Mouse (Mus musculus) inflammation-experienced regulatory T-cells, adult 6 months (primary cell): Measurements from ENCODE around the gene Ciao2a. TPM values are rescaled to one million over a fixed set of nuclear protein-coding genes. Genes with fewer than 3 reads are reported as not detected.

Experiments used
- ATAC-seq: one replicate; pipeline ENCODE4 v1.8.0; 2017
- polyA plus RNA-seq, 3 experiments: library from polyadenylated mRNA; unstranded; fragments of 100-300 nt; shearing (Covaris generic); gene quantifications; one replicate each; pipeline ENCODE4 v1.2.1; 2017

Ciao2a gene
- polyA plus RNA-seq, 3 experiments from 2014 or later, result 150 to 233 (median 160) TPM

- no peak for ATAC-seq
Observed at GRCm38 (mm10) chr9:66167222-66167621, 40.8 kb downstream of the Ciao2a start.

DNA sequence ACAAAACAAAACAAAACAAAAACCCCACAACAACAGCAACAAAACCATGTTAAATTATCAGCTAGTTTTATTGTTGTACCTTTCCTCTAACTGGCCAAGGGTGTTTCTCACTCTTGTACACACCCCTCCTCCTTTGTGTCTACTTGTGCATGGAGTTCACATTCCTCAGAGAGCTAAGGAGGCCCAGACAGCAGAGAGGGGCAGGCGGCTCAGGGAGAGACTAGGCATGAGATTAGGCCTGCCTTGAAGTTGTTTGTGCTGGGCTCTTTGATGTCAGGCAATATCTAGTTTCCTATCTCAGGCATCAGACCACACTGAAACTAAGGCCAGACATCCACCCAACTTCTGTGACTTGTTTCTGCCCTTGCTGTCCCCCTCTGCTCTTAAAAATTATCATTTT, 41.8 kb downstream of the Ciao2a start:
- ATAC-seq, result no peak

DNA sequence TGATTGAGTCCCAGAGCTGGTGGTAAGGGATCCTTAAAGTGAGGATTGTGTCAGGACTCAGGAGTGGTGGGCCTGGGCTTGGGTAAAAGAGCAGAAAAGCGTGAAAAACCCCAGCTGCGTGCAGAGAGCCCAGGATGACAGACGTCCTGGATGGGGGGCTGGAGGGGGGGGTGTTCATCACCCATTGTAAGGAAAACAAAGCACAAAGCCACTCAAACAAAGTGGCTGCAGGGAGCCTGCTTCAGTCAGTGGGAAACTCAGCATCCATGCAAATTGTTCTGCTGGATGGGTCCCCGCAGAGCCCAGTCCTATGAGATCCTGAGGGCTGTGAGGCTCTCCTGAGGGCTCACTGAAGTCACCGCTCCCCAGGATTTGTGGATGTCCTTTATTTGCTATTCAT, 44.1 kb downstream of the Ciao2a start:
- ATAC-seq, result no peak

DNA sequence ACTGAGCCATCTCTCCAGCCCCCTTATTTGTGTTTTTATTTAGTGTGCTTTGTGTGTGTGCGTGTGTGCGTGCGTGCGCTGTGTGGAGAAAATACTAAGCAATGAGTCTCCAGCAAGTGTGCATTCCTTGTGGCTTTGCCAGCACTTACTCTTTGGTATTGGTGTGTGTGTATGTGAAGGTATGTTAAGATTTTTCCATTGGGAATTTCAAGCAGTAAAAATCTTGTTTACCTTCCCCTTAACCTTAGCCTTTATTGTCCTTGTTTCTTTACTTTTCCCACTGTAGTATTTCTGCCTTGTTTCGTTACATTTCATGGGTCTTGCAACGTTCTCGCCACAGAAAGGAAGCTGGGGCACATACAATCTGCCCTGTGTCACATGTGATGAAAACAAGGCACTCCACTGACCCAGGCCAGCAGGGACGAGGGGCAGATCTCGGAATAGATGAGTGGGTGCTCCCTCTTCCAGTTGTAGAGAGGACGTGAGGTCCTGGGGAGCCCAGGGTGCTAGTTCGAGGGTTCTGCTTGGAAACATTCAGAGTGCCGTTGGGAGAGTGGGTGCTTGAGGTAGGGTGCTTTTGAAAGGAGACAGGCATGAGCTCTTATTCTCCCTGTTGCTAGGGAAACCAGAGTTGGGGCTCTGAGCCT, 45.0 kb downstream of the Ciao2a start:
- no peak for ATAC-seq

DNA sequence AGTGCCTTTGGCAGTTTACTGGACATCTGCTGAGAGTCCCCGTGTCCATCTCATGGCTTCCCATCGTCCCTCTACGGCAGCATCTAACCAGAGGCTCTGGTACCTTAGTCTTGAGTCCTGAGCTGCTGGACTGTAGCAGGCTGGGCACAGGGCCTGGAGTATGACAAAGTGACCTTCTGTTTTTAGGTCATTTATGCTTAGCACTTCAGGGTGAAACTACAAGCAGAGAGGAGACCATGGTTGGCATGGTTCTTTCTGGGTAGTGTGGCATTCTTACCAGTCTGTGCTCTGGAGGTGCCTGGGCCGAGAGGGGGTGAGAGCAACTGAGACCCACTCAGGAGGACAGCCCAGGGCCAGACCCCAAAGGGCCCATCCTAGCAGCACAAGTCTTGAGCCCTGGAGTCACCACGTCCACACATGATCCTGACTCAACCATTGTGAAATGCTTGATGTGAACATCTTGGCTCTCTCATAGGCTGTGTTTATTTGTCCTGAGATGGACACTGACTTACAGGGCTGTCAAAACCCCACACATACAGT, 47.0 kb downstream of the Ciao2a start:
- no peak for ATAC-seq

DNA sequence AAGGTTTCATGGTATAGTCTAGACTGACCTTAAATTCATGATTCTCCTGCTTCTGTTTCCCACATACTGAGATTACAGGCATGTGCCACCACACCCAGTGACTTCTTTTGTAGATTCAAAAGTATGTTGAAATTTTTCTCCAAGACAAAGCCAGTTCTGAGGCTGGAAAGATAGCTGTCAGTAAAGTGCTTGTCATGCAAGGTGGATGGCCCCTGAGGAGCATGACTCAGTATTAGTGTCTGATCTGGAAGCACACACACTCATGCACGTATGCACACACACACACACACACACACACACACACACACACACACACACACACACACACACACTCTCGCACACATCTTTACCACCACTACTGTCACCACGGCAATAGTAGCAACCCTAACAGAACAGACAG, 48.6 kb downstream of the Ciao2a start:
- ATAC-seq, result no peak

- no peak for ATAC-seq
Observed at GRCm38 (mm10) chr9:66177975-66178374, 51.6 kb downstream of the Ciao2a start.

- ATAC-seq, result no peak
Observed at GRCm38 (mm10) chr9:66179795-66180194, 53.4 kb downstream of the Ciao2a start.

DNA sequence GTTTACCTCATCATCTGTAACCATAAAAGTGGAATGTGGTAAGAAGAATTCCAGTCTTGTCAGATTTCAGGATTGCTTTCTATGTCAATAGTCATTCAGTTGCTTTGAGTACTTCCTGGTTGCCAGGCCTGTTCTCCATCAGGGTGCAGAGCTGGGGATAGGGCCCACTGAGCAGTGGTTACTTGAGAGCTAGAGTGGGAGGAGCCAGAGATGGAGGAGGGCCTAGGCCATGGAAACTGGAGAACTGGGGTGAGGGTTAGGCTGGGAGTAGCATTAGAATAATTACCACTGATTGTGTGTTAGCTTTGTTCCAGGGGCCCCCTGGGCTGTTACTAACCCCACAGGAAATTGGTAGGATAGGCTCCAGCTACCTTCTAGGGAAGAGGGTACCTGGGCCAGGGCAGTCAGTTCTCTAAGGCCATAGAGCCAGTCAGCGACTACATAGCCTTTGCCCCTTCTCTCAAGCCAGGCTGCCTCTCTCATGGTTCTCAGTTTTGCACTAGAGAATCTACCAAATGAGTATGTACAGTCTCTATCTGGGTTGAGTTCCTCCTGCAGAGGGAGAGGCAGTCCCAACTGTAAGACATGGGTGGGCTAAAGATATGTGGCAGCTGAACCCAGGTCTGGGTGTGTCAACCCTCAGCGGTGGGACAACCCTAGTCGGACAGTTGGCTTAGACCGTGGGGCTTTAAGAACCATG, 54.9 kb downstream of the Ciao2a start:
- no peak for ATAC-seq

DNA sequence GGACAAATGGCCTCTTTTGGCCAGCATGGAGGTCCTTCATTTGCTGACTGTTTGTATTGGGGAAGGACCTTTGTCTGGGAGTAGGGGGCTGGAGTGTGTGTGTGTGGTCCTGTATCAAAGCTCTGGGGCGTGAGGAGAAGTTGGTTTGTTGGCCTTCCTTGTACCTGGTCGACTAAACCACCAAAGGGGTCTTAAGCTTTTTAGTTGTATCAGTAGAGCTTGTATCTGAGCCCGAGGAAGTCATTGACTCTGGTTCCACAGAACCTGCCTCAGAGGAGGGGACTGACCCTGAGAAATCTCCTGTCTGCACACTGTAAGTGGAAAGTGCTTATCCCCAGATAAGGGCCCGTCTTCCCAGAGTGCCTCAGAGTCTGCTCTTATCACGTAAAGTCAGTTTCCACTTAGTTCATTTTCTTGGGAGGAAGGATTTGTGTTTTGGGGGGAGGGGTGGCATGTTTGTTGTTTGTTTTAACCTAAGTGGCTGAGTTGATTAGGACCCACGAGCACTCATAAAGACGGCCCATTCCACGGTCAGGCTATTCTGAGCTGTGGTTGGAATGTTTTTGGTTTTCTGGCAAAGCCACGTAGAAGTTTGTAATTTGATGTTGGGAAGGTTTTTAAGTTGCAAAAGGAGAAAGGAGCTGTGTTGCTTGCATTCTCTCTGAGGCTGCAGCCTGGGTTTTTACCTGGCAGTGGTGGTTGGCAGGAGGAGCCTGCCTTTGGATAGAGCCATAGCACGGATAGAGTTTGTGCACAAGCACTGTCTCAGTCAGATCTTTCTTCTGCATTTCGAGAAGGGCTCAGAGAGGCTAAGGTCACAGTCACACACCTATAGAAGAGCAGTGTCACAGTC, 55.6 kb downstream of the Ciao2a start:
- ATAC-seq, result no peak

DNA sequence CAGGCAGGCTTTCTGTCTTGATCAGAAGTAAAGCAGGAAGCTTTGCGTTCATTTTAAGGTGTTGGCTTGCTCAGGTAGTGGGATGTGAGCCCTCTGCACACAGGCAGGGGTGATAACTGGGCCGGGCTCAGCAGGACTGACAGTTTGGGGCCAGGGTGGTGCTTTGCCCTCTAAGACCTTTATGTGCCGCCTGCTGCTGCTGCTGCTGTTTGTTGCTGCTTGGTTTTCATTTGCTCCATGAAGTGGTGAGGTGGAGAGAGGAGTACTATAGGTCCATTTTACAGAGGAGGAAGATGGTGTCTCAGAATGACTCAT, 56.2 kb downstream of the Ciao2a start:
- no peak for ATAC-seq

DNA sequence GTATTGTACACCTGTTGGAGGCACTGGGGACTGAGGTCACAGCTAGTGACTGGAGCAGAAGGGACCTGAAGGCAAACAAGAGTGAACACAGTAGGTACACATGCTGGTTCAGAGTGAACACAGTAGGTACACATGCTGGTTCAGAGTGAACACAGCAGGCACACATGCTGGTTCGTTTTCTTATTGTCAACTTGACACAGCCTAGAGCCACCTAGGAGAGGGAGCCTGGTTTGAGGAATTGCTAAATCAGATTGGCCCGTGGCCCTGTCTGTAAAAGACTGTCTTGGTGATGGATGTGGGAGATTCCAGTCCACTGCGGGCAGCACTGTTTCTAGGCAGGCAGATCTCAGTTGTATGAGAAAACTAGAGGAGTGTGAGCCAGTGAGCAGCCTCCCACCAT, 56.6 kb downstream of the Ciao2a start:
- ATAC-seq, result no peak

DNA sequence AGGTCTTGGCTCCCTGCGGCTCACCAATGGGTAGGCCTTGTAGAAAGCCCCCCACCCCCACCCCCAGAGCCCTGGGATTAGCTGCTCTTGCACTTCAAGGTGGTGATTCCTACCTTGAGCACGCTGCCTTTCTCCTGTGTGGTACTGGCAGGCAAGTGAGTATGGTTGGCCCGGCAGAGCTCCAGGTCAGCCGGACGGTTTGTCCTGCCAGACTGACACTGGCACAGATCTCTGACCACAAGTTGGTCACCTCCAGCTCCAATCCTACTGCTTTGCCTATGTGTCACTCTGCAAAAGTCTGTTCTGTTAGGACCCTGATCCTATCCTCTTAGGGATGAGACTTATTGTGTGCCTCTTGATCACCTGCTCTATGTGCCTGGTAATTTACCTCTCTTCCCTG, 58.2 kb downstream of the Ciao2a start:
- no peak for ATAC-seq

- ATAC-seq, result no peak
Observed at GRCm38 (mm10) chr9:66186426-66186825, 60.0 kb downstream of the Ciao2a start.

Other genes starting within 250 kb of the Ciao2a start
- 100 to 1,000 TPM in 1 of 3 experiments, 10 to 100 TPM in 2; 17.1 to 222 (median 21.6) TPM for gene Pclaf, start 236.4 kb upstream of the Ciao2a start, polyA plus RNA-seq
- gene Trip4, start 217.8 kb upstream of the Ciao2a start, polyA plus RNA-seq, result 10 to 100 TPM; 32.3 to 39.8 (median 35.4) TPM
- 10 to 100 TPM; 34.6 to 59.6 (median 43.4) TPM for gene Csnk1g1, start 217.7 kb upstream of the Ciao2a start, polyA plus RNA-seq
- gene Ppib, start 66.4 kb upstream of the Ciao2a start, polyA plus RNA-seq, result 100 to 1,000 TPM; 427 to 663 (median 505) TPM
- gene Snx22, start 56.9 kb upstream of the Ciao2a start, polyA plus RNA-seq, result 1 to 10 TPM; 1.3 to 2.3 (median 1.6) TPM
- gene Snx1, start within 50 bp of the Ciao2a start, polyA plus RNA-seq, result 10 to 100 TPM; 85.3 to 96.7 (median 96.4) TPM
- gene Dapk2, start 31.6 kb downstream of the Ciao2a start, polyA plus RNA-seq, result 1 to 10 TPM in 2 of 3 experiments, under 1 TPM in 1; 0.44 to 8.2 (median 1.5) TPM
- 10 to 100 TPM; 24.2 to 48.4 (median 41.9) TPM for gene Herc1, start 223.8 kb downstream of the Ciao2a start, polyA plus RNA-seq